Mouse (Mus musculus): ENCODE data around the gene Map4k3.
A peak's percentile ranks its signal among the peaks of the same experiment; 100 is the strongest.

Gene Map4k3

GRCm38 (mm10) chr17:80683041-80683440, 45.2 kb downstream of the Map4k3 start:
- DNase-seq: no peak

DNA sequence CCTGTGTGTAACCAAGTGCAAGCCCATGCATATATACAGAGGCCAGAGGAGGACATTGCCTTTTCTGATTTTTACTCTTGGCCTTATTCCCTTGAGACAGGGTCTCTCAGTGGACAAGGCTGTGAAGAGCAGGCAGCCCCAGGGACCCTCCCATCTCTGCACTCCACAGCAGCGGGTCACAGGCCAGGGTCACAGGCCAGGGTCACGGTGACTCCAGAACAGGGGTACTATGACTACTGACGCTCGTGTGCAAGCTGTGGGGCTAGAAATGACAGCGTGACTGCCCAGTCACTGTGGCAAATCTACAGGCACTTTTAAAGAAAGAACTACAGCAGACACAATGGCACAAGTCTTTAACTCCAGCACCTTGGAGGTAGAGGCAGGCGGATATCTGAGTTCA, 50.1 kb downstream of the Map4k3 start:
- no peak for DNase-seq

- no peak for DNase-seq
Observed at GRCm38 (mm10) chr17:80676859-80677535, 51.3 kb downstream of the Map4k3 start.

GRCm38 (mm10) chr17:80676211-80676610, 52.1 kb downstream of the Map4k3 start:
- DNase-seq: no peak

- no peak for DNase-seq
Observed at GRCm38 (mm10) chr17:80670395-80670794, 57.9 kb downstream of the Map4k3 start.

DNA sequence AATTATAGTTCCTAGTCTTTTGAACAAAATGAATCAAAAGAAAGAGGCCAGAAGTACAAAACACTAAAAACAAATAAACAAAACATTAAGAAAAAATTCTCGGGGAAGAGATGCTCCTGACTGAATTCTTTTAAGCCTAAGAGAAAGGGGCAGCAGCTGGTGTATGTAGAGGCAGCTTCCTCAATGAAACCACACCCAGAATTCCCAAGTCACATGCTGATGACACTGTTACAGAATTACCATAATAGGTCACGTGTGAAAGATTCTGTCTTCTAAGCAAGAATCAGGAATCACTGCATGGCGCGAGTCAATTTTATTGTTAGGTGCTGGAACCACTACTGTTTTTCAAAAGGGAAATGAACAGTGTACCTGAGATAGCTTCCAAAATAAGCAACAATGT, 64.7 kb downstream of the Map4k3 start:
- DNase-seq: no peak

- no peak for DNase-seq
Observed at GRCm38 (mm10) chr17:80662836-80663620, 65.3 kb downstream of the Map4k3 start.

DNA sequence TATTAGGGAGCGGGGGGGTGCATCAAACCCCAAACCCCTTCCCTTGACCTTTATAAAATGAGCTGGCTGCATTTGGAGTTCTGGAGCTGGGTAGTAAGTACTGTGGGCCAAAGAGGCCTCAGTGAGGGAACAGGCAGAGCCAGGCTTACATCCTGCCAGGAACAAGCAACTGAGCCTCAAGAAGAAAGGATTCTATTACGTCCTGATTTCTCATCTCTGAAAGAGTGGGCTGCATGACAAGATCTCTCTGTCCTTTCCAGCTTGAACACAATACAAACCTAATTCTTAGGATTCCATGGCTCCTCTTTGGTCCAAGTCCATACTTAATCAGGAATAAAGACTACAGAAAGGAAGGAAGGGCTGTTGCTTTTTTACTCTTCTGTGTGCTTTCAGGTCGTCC, 66.4 kb downstream of the Map4k3 start:
- DNase-seq: no peak

DNA sequence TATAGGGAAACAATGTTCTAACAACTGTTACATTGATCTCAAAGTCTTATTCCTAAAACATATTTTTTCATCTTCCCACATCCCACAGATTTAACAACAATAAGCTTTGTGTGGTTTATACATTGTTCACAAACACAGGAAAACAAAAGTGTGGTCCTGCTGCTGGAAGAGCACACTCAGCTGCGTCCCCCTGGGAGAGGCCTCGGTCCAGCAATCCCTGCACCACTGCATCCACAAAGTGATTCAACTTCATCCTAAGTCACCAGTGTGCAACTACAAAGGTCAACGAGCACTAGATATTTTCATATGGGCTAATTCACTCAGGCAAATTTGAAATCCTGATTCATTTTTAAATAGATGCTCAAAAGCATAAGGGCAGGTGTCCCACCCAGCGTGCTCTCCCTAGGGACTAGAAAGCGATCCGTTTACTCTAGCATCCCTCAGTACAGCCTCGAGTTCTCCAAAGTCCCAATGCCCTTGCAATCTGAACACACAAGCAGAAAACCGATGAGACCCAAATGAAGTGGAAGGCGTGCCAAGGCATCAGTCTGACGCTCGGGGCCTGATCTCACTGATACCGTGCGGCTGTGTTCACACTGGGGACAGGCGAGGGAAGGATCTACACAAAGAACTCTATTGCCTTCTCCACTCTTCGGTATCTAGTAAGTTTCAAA, 67.4 kb downstream of the Map4k3 start:
- DNase-seq: no peak

DNA sequence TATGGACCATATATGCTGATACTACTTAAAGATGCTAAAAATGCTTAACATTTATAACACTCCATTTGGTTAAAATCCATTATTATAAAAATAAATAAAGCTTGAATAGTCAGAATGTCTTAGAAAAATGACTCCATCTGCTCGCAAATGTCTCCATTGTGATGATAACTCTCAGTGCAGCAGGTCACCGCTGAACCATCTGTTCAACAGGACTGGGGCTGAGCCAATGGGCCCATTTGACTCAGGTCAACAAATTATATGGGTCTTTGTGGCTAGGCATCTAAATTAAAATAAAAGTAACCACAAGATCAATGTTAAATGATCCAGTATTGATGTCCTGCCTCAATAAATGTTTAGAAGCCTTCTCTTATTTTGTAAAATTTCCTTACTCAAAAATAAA, 68.1 kb downstream of the Map4k3 start:
- DNase-seq: no peak

- DNase-seq: no peak
Observed at GRCm38 (mm10) chr17:80659821-80660220, 68.5 kb downstream of the Map4k3 start.

- DNase-seq: no peak
Observed at GRCm38 (mm10) chr17:80654323-80654722, 74.0 kb downstream of the Map4k3 start.

DNA sequence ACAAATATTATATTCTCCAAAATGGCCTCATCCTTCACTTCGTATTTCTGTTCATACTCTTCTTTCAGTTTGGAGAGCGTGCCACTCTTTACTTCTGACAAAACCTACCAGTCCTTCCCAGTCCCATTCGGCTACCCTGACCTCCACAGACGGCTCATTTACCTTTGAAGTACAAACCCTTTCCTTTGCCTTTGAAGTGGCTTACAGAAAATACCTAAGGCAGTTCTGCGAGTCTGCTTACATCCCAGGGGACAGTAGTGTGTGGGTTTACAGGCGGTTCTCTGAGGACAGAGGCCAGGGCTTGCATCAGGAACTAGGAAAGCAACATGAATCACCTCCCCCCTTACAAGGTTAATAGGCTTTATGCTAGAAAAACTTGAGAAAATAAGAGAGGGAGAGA, 75.5 kb downstream of the Map4k3 start:
- no peak for DNase-seq

DNA sequence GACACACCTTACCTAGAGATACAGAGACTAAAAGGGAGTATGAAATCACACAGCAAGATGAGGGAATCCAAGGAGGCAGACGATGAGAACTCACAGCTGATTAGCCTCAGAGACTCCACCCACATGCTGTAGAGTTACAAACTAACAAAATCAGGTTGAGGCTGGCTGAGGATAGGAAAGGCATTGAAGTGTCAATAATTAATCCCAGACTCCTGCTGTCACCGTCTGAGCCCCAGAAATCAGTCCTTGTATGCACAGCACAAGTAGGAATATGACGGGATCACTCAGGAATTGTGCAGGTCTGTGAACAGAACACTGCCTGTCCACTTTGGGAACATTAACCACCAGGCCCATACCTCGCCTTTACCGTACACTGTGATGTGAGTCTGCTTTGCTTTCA, 81.4 kb downstream of the Map4k3 start:
- no peak for DNase-seq

DNA sequence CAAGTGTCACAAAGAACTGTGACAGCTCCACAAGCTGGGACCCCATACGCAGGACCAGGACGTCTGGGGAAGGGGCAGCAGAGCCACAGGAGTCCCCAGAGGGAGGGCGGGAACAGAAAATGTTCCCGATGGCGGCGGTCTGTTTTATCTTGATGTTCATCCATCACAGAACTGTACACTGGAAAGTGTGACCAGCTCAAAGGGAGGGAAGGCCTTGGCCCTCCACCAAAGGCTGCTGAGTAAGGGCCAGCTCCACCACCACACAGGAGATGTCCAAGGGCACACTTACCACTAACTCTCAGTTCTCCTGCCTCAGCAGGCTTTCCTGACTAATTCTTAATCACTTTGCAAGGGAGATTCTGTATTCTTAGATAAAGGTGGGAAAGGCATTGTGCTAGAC, 82.2 kb downstream of the Map4k3 start:
- DNase-seq: no peak

DNA sequence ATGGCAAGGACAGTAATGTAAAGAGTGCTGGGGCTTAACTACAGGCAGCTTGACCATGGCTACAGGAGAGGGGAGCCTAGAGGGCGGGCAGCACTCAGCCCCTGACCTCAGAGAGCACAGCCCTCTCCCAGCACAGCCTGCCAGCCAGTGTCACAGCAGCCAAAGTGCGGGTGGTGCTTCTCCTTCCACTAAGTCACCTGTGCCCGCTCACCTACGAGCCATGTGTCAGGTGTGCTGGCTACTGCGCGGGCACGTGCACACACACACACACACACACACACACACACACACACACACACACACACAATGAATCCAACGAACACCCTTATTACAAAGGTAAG, 82.6 kb downstream of the Map4k3 start:
- DNase-seq: no peak

GRCm38 (mm10) chr17:80644983-80645693, 83.1 kb downstream of the Map4k3 start:
- no peak for DNase-seq

DNA sequence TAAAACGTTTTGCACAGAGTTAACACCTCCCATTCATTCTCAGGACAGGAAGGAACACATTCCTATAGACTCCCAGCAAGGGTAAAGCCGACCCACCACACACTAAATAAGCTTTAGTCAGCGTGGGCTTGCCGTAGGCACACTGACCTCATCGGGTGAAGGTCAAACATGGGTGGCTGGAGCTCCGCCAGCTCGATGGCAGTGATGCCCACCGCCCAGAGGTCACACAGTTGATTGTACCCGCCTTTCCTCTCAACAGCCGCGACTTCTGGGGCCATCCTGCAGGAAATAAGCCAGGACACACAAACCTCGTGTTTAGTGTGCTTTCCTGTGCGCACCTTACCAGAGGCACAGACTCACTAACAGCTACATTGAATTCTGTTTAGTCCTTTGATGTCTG, 83.7 kb downstream of the Map4k3 start:
- peak in 1 of 2 experiments; percentile 14 for DNase-seq

- DNase-seq: peak; percentile 10 to 41
Observed at GRCm38 (mm10) chr17:80638121-80638520, 90.2 kb downstream of the Map4k3 start.

GRCm38 (mm10) chr17:80635794-80636193, 92.5 kb downstream of the Map4k3 start:
- DNase-seq: no peak

DNA sequence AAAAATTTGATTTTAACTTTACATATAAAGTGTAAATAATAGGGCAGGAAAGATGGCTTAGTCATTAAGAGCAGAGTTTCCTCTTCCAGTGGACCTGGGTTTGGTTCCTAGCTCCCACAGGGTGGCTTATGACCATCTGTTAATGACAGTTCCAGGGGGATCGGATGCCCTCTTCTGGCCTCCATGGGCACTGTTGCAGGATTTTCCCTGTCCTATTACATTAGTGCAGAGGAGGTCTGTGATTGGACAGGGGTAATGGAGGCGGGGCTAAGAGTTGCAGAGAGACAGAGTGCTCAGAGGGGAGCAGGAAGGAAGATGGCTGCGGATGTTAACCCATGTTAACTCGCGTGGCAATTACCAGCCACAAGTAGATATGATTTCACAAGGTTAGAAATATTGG, 95.4 kb downstream of the Map4k3 start:
- no peak for DNase-seq

DNA sequence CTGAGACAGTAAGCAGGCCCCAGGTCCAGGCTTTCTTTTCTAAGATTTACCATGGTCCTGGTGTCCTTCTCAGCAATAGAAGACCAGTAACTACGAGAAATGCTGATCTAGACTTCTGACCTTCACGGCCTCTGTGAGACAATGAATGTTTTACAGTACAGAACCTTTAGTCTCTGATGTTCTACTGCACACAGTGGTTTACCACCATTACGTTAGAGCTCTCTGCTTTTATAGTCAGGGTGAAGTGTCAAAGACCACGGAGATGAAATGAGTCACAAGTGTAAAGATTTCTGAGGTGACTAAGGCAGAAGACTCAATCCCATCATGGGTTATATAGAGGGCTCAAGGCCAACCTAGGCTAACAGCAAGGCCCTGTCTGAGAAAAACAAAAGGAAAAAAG, 95.9 kb downstream of the Map4k3 start:
- no peak for DNase-seq

GRCm38 (mm10) chr17:80631028-80631427, 97.3 kb downstream of the Map4k3 start:
- DNase-seq: no peak
